Mouse (Mus musculus) thymus, adult 2 months (tissue): Measurements from ENCODE around the gene Hoxa6.

Experiments used
- CTCF ChIP-seq: fragments of 200-500 bp; IDR thresholded peaks from 2 replicates; pipeline ENCODE4 v1.5.1; 2012; ENCODE audit warnings: mild to moderate bottlenecking, control low read depth, low read length, moderate library complexity, borderline replicate concordance; ENCODE audit not compliant: control insufficient read depth, poor library complexity, insufficient read depth; ENCODE audit errors: extremely low read depth
- POLR2A ChIP-seq: fragments of 200-500 bp; IDR thresholded peaks from 2 replicates; pipeline ENCODE4 v1.6.1; 2012; ENCODE audit warnings: mild to moderate bottlenecking, low read length, control low read depth, moderate library complexity; ENCODE audit not compliant: control insufficient read depth, poor library complexity, insufficient read depth; ENCODE audit errors: extremely low read depth

DNA sequence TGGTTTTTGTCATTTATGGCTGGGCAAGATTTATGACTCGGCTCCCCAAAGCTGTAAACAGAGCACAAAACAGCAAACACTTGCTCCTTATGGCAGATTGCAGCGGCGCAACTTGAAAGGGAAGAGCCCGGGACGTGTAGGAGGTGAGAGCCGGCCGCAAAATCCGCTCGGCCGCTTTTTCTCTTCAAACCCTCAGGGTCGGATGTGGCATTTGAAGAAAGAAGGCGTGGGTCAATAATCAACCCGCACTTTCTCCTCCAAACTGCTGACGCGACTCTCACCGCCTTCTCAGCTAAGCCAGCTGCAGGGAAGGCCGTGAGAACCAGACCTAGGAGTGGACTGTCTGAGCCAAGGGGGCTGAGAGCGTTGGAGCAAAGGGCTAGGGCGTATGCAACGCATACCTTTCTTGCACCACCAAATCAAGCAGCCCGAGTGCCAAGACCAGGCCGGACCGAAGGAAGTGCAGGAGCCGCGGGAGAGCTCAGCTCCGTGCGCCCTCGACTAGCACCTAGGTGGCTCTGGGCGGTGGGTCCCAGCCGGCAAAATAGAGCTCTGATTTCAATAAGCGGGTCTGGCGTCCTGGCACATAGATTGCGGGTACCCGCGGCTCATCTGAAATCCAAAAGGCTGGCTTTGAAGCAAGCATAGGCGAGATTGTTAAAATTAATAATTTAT lies 31.3 kb downstream of the Hoxa6 start, which contains the start of gene 5730596B20Rik:
- no peak for TF ChIP-seq POLR2A
- TF ChIP-seq CTCF, result no peak
